Mouse (Mus musculus) forebrain, postnatal 0 days (tissue): ENCODE measurements around the gene Tnp2. TPM values are rescaled to one million over a fixed set of nuclear protein-coding genes. Genes with fewer than 3 reads are reported as not detected.
"Not testable (repeated sequence)": the region's sequence is repeated elsewhere in the genome, so short reads cannot be mapped to it uniquely, and the experiment has no call there.

ENCODE experiments used
- ATAC-seq: fragments of 200-750 bp; cut with Nextera tagmentation; 2 replicates; pipeline ENCODE4 v1.8.0; 2017; ENCODE audit warnings: mild to moderate bottlenecking, moderate library complexity
- DNase-seq: peaks from one replicate; pipeline ENCODE4 v3.0.0-alpha.2; 2015
- H3K27ac ChIP-seq: fragments of 300-500 bp; sonication (generic); 2 replicates; pipeline ENCODE4 v1.5.1; 2014; ENCODE audit warnings: low read depth, mild to moderate bottlenecking, antibody characterized with exemption, low read length, moderate library complexity, mixed read lengths
- H3K27me3 ChIP-seq: fragments of 300-500 bp; sonication (generic); 2 replicates; pipeline ENCODE4 v1.6.1; 2014; ENCODE audit warnings: mild to moderate bottlenecking, low read length, mixed read lengths; ENCODE audit not compliant: insufficient read depth
- H3K36me3 ChIP-seq: fragments of 300-500 bp; sonication (generic); 2 replicates; pipeline ENCODE4 v1.6.1; 2014; ENCODE audit warnings: mild to moderate bottlenecking, moderate library complexity; ENCODE audit not compliant: insufficient read depth
- H3K4me1 ChIP-seq: fragments of 300-500 bp; sonication (generic); 2 replicates; pipeline ENCODE4 v1.6.1; 2014; ENCODE audit warnings: antibody characterized with exemption; ENCODE audit not compliant: insufficient read depth
- H3K4me2 ChIP-seq: fragments of 300-500 bp; sonication (generic); 2 replicates; pipeline ENCODE4 v1.6.1; 2014; ENCODE audit warnings: low read depth, mild to moderate bottlenecking, moderate library complexity
- H3K4me3 ChIP-seq: fragments of 300-500 bp; sonication (generic); 2 replicates; pipeline ENCODE4 v1.5.1; 2014; ENCODE audit warnings: low read depth, low read length, mixed read lengths
- H3K9ac ChIP-seq: fragments of 300-500 bp; sonication (generic); 2 replicates; pipeline ENCODE4 v1.6.1; 2014; ENCODE audit warnings: mild to moderate bottlenecking
- H3K9me3 ChIP-seq: fragments of 300-500 bp; sonication (generic); 2 replicates; pipeline ENCODE4 v1.6.1; 2016; ENCODE audit warnings: low read length
- CTCF ChIP-seq: sonication (generic); IDR thresholded peaks from 2 replicates; pipeline ENCODE4 v1.5.1; 2016; ENCODE audit warnings: antibody characterized with exemption, control low read depth, low read depth
- WGBS: fragments of 180-500 bp; shearing (Covaris S2); extraction: QIAGEN DNeasy Blood & Tissue Kit; methylation state at CpG from one replicate; pipeline ENCODE4 v1.1.7; 2014; 5-methylcytosine and 5-hydroxymethylcytosine counted together
- polyA plus RNA-seq: library from polyadenylated mRNA; unstranded; fragments of >200 nt; fragmentation: Nextera tagmentation; extraction: Ambion mirVana; gene quantifications from 2 replicates; pipeline ENCODE4 v1.2.1, GENCODE M21; 2015
- total RNA-seq: library from RNA; depleted of rRNA; stranded (reverse); fragments of >200 nt; gene quantifications from 2 replicates; pipeline ENCODE4 v1.2.3, GENCODE M21; 2014

Gene Tnp2
- total and polyA plus RNA-seq, 2 experiments from 2014 or later = not detected

- ATAC-seq = no peak
- H3K27me3 ChIP-seq = no peaks in the 10 kb centered on the region
- DNase-seq = no peak
- no peaks in the 10 kb centered on the region for H3K36me3 ChIP-seq
- H3K4me2 ChIP-seq = no peak overlapping the region
- no peak overlapping the region for H3K9ac ChIP-seq
- H3K27ac ChIP-seq = no peak overlapping the region
- no peaks in the 10 kb centered on the region for H3K4me1 ChIP-seq
- WGBS = 93% methylated on average over 4 of the region's 4 CpGs
- no peak for TF ChIP-seq CTCF
- H3K9me3 ChIP-seq = no peaks in the 10 kb centered on the region
- no peak overlapping the region for H3K4me3 ChIP-seq
These were observed 26.4 kb upstream of the Tnp2 start for GRCm38 (mm10) chr16:10814864-10815263.

DNA sequence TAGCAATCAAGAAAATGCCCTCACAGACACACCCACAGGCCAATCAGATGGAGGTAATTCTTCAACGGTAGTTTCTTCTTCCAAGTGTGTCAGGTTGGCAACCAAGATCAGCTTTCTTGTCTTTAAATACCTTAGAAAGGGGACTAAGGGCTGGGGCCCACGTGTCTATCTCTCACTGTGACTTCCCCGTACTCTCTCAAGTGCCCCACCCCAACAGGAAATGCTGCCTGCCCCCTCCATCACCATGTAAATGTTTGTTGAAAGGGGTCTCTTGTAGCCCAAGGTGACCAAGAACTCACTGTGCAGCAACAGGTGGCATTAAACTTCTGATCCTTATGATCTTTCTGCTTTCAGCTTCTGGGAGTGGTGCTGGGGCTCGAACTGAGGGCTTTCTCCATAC is 25.3 kb upstream of the Tnp2 start:
- no peak overlapping the region for H3K4me2 ChIP-seq
- no peak overlapping the region for H3K4me3 ChIP-seq
- no peak for ATAC-seq
- H3K9me3 ChIP-seq = no peaks in the 10 kb centered on the region
- no peaks in the 10 kb centered on the region for H3K27me3 ChIP-seq
- no peak overlapping the region for H3K9ac ChIP-seq
- DNase-seq = no peak
- TF ChIP-seq CTCF = no peak
- no peaks in the 10 kb centered on the region for H3K4me1 ChIP-seq
- 74% methylated on average over 4 of the region's 4 CpGs for WGBS
- H3K36me3 ChIP-seq = no peaks in the 10 kb centered on the region
- H3K27ac ChIP-seq = no peak overlapping the region

DNA sequence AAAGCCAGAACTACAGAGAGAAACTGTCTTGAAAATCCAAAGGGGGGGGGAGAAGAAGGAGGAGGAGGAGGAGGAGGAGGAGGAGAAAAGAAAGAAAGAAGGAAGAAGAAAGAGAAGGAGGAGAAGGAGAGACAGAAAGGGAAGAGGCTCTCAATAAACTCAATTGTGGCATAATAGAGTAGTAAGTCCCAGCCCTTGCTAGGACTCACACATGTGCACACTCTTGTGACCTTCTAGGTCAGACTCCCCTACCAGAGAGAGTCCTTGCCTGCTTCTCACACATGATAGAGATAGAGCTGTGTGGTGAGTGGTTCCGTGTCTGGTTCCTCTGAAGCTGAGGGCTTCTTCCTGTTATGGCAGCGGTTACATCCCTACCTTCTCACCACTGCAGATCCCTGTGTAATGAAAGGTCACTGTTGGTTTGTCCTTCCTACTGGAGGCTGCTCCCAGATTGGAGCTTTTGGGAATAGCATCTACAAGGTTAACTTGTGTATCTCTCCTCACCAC is 24.5 kb upstream of the Tnp2 start, which contains the start of gene Gm11172:
Gene Gm11172 (plus strand): TSS at position 51 of the 507 bp plus-strand sequence.
- Histone ChIP-seq H3K27me3 (no peaks in the 10 kb centered on the region), H3K27ac (no peak within 1 kb of the TSS), H3K4me1 (no peaks in the 10 kb centered on the region), H3K9me3 (no peaks in the 10 kb centered on the region), H3K4me3 (no peak within 1 kb of the TSS), H3K36me3 (no peaks in the 10 kb centered on the region), H3K9ac (no peak within 1 kb of the TSS), H3K4me2 (no peak within 1 kb of the TSS)
- TF ChIP-seq CTCF = no peak
- 88% methylated on average over 2 of the region's 2 CpGs for WGBS
- ATAC-seq (no peak), DNase-seq (no peak)

DNA sequence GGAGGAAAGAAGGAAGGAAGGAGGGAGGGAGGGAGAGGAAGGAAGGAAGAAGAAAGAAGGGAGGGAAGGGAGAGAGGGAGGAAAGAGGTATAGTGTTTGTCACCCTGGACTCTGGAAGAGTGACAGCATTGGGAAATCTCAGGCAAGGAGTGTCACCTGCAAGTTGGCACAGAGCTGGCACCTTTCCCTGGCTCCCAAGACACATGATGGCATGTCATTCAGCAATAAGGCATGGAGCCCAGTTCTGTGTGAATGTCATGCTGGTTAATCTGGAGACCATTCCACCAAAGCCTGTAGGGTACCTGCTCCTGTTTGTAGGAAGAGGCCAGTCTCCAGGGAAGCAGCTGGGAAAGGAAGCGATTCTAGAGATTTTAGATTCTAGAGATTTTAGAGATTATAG is 21.9 kb upstream of the Tnp2 start:
- Histone ChIP-seq H3K4me3 (no peak overlapping the region), H3K4me2 (no peak overlapping the region), H3K36me3 (no peaks in the 10 kb centered on the region), H3K27ac (no peak overlapping the region), H3K4me1 (no peaks in the 10 kb centered on the region), H3K9ac (no peak overlapping the region), H3K27me3 (no peaks in the 10 kb centered on the region), H3K9me3 (no peaks in the 10 kb centered on the region)
- no peak for ATAC-seq
- no peak for DNase-seq
- no peak for TF ChIP-seq CTCF
- WGBS = 97% methylated on average over 1 of the region's 1 CpGs

GRCm38 (mm10) chr16:10805789-10806527 is 17.5 kb upstream of the Tnp2 start, which contains the start of gene Prm1:
Gene Prm1 (minus strand): TSS chr16:10805839.
- ATAC-seq = no peak
- Histone ChIP-seq H3K4me2 (no peak within 1 kb of the TSS), H3K9ac (no peak within 1 kb of the TSS), H3K9me3 (no peaks in the 10 kb centered on the region), H3K4me3 (no peak within 1 kb of the TSS), H3K27me3 (no peaks in the 10 kb centered on the region), H3K36me3 (no peaks in the 10 kb centered on the region), H3K27ac (no peak within 1 kb of the TSS), H3K4me1 (no peaks in the 10 kb centered on the region)
- 84% methylated on average over 10 of the region's 10 CpGs for WGBS
- DNase-seq = no peak
- TF ChIP-seq CTCF = no peak

DNA sequence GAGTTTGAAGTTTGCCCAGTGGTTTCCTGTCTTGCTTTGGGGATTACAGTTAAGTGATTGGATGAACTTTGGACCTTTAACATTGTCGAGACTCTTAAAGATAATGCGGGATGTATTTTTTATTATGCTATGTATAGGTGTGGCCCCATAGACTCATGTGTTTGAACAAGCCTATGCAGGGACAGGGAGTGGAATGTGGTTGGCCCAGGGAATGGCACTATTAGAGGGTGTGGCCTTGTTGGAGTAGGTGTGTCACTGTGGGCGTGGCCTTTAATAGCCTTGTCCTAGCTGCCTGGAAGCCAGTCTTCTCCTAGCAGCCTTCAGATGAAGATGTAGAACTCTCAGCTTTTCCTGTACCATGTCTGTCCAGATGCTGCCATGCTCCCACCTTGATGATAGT is 14.0 kb upstream of the Tnp2 start:
- WGBS = 91% methylated on average over 3 of the region's 3 CpGs
- H3K4me3 ChIP-seq, ATAC-seq, H3K9ac ChIP-seq, H3K4me1 ChIP-seq, H3K36me3 ChIP-seq, H3K27ac ChIP-seq, H3K9me3 ChIP-seq, H3K27me3 ChIP-seq, DNase-seq, H3K4me2 ChIP-seq: not testable (repeated sequence)

DNA sequence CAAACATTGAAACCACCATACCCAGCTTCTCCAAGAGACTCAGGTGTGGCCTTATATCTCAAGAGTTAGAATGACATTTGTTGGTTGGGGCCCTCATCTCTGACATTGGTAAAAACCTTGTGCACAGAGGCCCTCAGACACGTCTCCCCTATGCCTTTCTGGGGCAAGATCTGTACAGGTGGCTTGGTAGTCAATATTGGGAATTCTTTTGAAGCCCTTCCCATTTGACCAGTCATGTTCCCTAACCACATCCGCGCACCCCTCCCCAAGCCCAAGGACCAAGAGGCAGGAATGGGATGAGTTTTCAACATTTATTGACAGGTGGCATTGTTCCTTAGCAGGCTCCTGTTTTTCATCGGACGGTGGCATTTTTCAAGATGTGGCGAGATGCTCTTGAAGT is 7.6 kb upstream of the Tnp2 start, which contains the start of gene Prm2:
Gene Prm2 (minus strand): TSS at position 101 of the 400 bp plus-strand sequence.
- no peaks in the 10 kb centered on the region for H3K27me3 ChIP-seq
- 81% methylated on average over 6 of the region's 6 CpGs for WGBS
- H3K4me2 ChIP-seq = no peak within 1 kb of the TSS
- no peaks in the 10 kb centered on the region for H3K9me3 ChIP-seq
- no peak within 1 kb of the TSS for H3K9ac ChIP-seq
- no peaks in the 10 kb centered on the region for H3K36me3 ChIP-seq
- ATAC-seq = no peak
- no peak for DNase-seq
- no peak within 1 kb of the TSS for H3K27ac ChIP-seq
- no peaks in the 10 kb centered on the region for H3K4me1 ChIP-seq
- H3K4me3 ChIP-seq = no peak within 1 kb of the TSS
- TF ChIP-seq CTCF = no peak
